Mouse (Mus musculus): ENCODE results near the gene Tpm1. TPM values are rescaled to one million over a fixed set of nuclear protein-coding genes. Genes with fewer than 3 reads are reported as not detected.

The Tpm1 gene
- polyA plus RNA-seq, 2 experiments, result 643 to 728 TPM

GRCm38 (mm10) chr9:67034677-67035076, 14.5 kb downstream of the Tpm1 start:
- no peak for TF ChIP-seq POLR2A (IDR thresholded peaks at IDR 0.05; ENCODE audit: borderline replicate concordance, extremely low read depth, insufficient read depth, insufficient read length)
- 97% methylated on average over 4 of the region's 4 CpGs for WGBS

GRCm38 (mm10) chr9:67033016-67033415, 16.2 kb downstream of the Tpm1 start:
- H3K36me3 ChIP-seq (ENCODE audit: control insufficient read depth, insufficient read depth, low read length), result peaks cover 96% of the 10 kb centered on the region
- H3K27ac ChIP-seq (replicated peaks; ENCODE audit: low read depth, low read length), result no peak overlapping the region
- H3K4me1 ChIP-seq (ENCODE audit: control insufficient read depth, insufficient read depth, low read length), result peaks cover 12% of the 10 kb centered on the region
- DNase-seq (ENCODE audit: low spot score) (no peak), ATAC-seq (ENCODE audit: low FRiP score, low read depth) (no peak)
- no peaks in the 10 kb centered on the region for H3K27me3 ChIP-seq (ENCODE audit: control insufficient read depth, insufficient read depth, low read length)
- peaks cover 4% of the 10 kb centered on the region; the same call in 1 of the 2 replicates for H3K9me3 ChIP-seq (ENCODE audit: control insufficient read depth, low read length)
- no peak overlapping the region for H3K4me3 ChIP-seq (replicated peaks; ENCODE audit: low read length)
- 94% methylated on average over 10 of the region's 10 CpGs for WGBS
- no peak for TF ChIP-seq POLR2A (IDR thresholded peaks at IDR 0.05; ENCODE audit: borderline replicate concordance, extremely low read depth, insufficient read depth, insufficient read length)
- no peak overlapping the region for H3K9ac ChIP-seq (ENCODE audit: low read depth, low read length, severe bottlenecking)
- H3K4me2 ChIP-seq (replicated peaks; ENCODE audit: low read depth, low read length, severe bottlenecking), result no peak overlapping the region

More at GRCm38 (mm10) chr9:67034677-67035076, 14.5 kb downstream of the Tpm1 start:
- Histone ChIP-seq H3K9me3 (ENCODE audit: control insufficient read depth, low read length) (peaks cover 4% of the 10 kb centered on the region; the same call in 1 of the 2 replicates), H3K36me3 (ENCODE audit: control insufficient read depth, insufficient read depth, low read length) (peaks cover 90% of the 10 kb centered on the region), H3K4me2 (replicated peaks; ENCODE audit: low read depth, low read length, severe bottlenecking) (no peak overlapping the region), H3K27me3 (ENCODE audit: control insufficient read depth, insufficient read depth, low read length) (no peaks in the 10 kb centered on the region), H3K27ac (replicated peaks; ENCODE audit: low read depth, low read length) (no peak overlapping the region), H3K4me3 (replicated peaks; ENCODE audit: low read length) (no peak overlapping the region), H3K9ac (ENCODE audit: low read depth, low read length, severe bottlenecking) (no peak overlapping the region), H3K4me1 (ENCODE audit: control insufficient read depth, insufficient read depth, low read length) (peaks cover 20% of the 10 kb centered on the region)
- no peak for DNase-seq (ENCODE audit: low spot score)
- no peak for ATAC-seq (ENCODE audit: low FRiP score, low read depth)

- no peak overlapping the region for H3K27ac ChIP-seq (replicated peaks; ENCODE audit: low read depth, low read length)
- DNase-seq (ENCODE audit: low spot score) (no peak), ATAC-seq (ENCODE audit: low FRiP score, low read depth) (no peak)
- 91% methylated on average over 15 of the region's 15 CpGs for WGBS
- H3K4me3 ChIP-seq (replicated peaks; ENCODE audit: low read length), result no peak overlapping the region
- H3K4me1 ChIP-seq (ENCODE audit: control insufficient read depth, insufficient read depth, low read length), result peaks cover 8% of the 10 kb centered on the region
- no peak for TF ChIP-seq POLR2A (IDR thresholded peaks at IDR 0.05; ENCODE audit: borderline replicate concordance, extremely low read depth, insufficient read depth, insufficient read length)
- H3K36me3 ChIP-seq (ENCODE audit: control insufficient read depth, insufficient read depth, low read length), result peaks cover 95% of the 10 kb centered on the region
- no peak overlapping the region for H3K4me2 ChIP-seq (replicated peaks; ENCODE audit: low read depth, low read length, severe bottlenecking)
- H3K9ac ChIP-seq (ENCODE audit: low read depth, low read length, severe bottlenecking), result no peak overlapping the region
- H3K27me3 ChIP-seq (ENCODE audit: control insufficient read depth, insufficient read depth, low read length), result no peaks in the 10 kb centered on the region
- H3K9me3 ChIP-seq (ENCODE audit: control insufficient read depth, low read length), result peaks cover 4% of the 10 kb centered on the region; the same call in 1 of the 2 replicates
These were observed 16.6 kb downstream of the Tpm1 start for GRCm38 (mm10) chr9:67032611-67033010.

- no peaks in the 10 kb centered on the region for H3K4me1 ChIP-seq (ENCODE audit: control insufficient read depth, insufficient read depth, low read length)
- H3K27ac ChIP-seq (replicated peaks; ENCODE audit: low read depth, low read length), result no peak overlapping the region
- no peak overlapping the region for H3K4me3 ChIP-seq (replicated peaks; ENCODE audit: low read length)
- no peak overlapping the region for H3K9ac ChIP-seq (ENCODE audit: low read depth, low read length, severe bottlenecking)
- H3K36me3 ChIP-seq (ENCODE audit: control insufficient read depth, insufficient read depth, low read length), result peaks cover 99% of the 10 kb centered on the region
- no peak for ATAC-seq (ENCODE audit: low FRiP score, low read depth)
- TF ChIP-seq POLR2A (IDR thresholded peaks at IDR 0.05; ENCODE audit: borderline replicate concordance, extremely low read depth, insufficient read depth, insufficient read length), result no peak
- DNase-seq (ENCODE audit: low spot score), result no peak
- no peaks in the 10 kb centered on the region for H3K9me3 ChIP-seq (ENCODE audit: control insufficient read depth, low read length)
- H3K4me2 ChIP-seq (replicated peaks; ENCODE audit: low read depth, low read length, severe bottlenecking), result no peak overlapping the region
- H3K27me3 ChIP-seq (ENCODE audit: control insufficient read depth, insufficient read depth, low read length), result no peaks in the 10 kb centered on the region
- 91% methylated on average over 13 of the region's 13 CpGs for WGBS
These were observed 19.7 kb downstream of the Tpm1 start for GRCm38 (mm10) chr9:67029518-67029917.

GRCm38 (mm10) chr9:67028929-67029328, 20.3 kb downstream of the Tpm1 start:
- TF ChIP-seq POLR2A (IDR thresholded peaks at IDR 0.05; ENCODE audit: borderline replicate concordance, extremely low read depth, insufficient read depth, insufficient read length), result no peak
- no peak overlapping the region for H3K4me2 ChIP-seq (replicated peaks; ENCODE audit: low read depth, low read length, severe bottlenecking)
- 57% methylated on average over 4 of the region's 4 CpGs for WGBS
- H3K27ac ChIP-seq (replicated peaks; ENCODE audit: low read depth, low read length), result no peak overlapping the region
- H3K9ac ChIP-seq (ENCODE audit: low read depth, low read length, severe bottlenecking), result no peak overlapping the region
- H3K4me1 ChIP-seq (ENCODE audit: control insufficient read depth, insufficient read depth, low read length), result no peaks in the 10 kb centered on the region
- H3K4me3 ChIP-seq (replicated peaks; ENCODE audit: low read length), result no peak overlapping the region
- DNase-seq (ENCODE audit: low spot score) (no peak), ATAC-seq (ENCODE audit: low FRiP score, low read depth) (no peak)
- no peaks in the 10 kb centered on the region for H3K27me3 ChIP-seq (ENCODE audit: control insufficient read depth, insufficient read depth, low read length)
- peaks cover 98% of the 10 kb centered on the region for H3K36me3 ChIP-seq (ENCODE audit: control insufficient read depth, insufficient read depth, low read length)
- H3K9me3 ChIP-seq (ENCODE audit: control insufficient read depth, low read length), result no peaks in the 10 kb centered on the region

All from limb, embryonic 14.5 days (tissue).